Mouse (Mus musculus) frontal cortex, postnatal 14 days (tissue): ENCODE measurements around the gene Ets2.

ENCODE experiments used
- DNase-seq, 2 experiments: peaks; one replicate each; pipeline ENCODE4 v3.0.0; 2022; ENCODE audit warnings: low spot score in 2 of 2

Gene Ets2

DNA sequence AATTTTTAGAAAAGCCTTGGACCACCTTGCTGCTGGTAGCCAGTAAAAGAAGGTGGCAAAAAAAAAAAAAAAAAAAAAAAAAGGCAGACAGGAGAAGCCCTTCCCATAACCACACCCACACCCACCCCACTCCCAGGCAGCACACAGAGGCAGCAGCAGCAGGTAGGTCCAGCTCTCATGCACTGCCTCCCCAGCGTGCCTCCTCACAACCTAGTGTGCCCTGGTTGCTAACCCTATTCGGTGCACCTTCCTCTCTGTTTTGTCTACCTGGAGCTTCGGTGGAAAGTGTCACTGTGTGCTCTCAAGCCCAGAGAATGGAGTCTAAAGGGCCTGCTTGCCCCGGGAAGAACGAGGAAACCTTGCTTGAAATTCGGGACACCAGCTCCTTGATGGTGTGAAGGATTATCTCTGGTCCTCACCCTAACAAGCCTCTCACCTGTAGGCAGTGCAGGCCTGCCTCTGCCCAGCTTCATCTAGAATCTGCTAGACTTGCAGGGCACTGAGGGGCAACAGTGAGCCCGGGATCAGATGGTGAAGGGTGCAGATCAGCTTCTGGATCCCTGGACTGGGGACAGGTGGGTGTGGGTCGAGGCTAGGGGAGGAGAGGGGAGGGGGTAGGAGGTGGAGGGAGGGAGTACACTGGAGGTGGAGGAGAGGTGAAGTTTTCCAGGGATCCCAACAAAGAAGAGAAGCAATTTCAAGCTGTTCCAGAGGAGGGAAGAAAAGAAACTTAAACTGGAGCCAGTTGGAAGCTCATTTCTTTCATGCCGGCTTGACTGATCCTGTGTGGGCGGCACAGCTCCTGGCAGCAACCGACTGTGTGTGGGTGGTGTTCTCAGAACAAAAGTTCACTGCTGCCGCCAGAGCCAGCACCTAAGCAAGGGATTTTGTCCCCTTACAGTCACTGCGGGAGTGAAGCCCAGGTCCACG is 67.5 kb downstream of the Ets2 start:
- DNase-seq, result peak; percentile 61 to 76

DNA sequence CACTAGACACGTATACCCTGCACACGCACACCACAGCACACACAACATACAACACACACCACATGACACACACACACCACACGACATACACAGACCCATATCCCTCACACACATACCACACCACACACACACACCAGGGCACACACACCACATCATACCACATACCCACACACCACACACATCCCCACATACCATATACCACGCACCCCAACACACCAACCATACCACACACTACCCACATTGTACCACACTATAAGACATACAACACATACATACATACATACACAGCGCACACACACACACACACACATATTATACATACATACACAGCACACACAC is 68.1 kb downstream of the Ets2 start:
- DNase-seq, result no peak

DNA sequence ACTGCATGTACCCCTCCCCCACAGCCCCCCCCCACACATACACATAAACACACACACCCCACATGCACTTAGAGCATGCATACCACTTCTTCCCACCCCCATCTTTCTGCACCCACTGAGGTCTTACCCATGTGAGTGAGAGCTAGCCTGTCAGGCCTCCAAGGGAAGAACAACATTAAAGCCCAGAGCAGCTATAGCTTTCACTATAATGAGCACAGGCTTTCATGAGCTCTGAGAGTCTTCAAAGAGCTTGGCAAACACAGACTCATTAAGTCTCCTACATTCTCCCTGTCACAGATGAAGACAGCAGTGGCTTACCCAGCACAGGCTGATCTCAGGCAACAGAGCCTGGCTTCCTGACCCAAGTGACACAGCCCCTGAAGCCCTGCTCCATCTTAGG is 68.5 kb downstream of the Ets2 start:
- no peak for DNase-seq
